Mouse (Mus musculus) lung, postnatal 0 days (tissue): ENCODE data around the gene Trpd52l3.

ENCODE experiments used
- CTCF ChIP-seq: IDR thresholded peaks from 2 replicates; pipeline ENCODE4 v1.5.1; 2016; ENCODE audit warnings: antibody characterized with exemption, mild to moderate bottlenecking
- EP300 ChIP-seq: IDR thresholded peaks from 2 replicates; pipeline ENCODE4 v1.6.1; 2016; ENCODE audit warnings: antibody characterized with exemption, mild to moderate bottlenecking, control low read depth

DNA sequence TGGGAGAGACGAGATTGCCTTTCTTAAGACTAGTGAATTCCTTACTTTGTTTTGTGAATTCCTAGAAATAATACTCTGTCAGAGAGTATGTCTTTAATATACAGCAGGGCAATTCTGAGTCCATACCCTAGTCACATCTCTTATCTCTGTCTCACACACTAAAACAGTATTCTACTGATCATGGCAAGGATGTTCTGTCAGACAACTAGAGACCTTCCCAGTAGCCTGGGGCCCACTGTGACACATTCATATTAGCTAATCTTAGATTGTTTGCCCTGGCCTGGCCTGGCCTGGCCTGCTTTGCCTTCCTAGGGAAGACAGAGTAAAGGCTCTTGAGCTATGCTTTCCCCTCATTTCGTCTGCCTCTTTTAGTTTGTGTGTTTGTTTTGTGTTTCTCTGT, 47.0 kb downstream of the Trpd52l3 start:
- TF ChIP-seq CTCF (no peak), EP300 (no peak)
